Mouse (Mus musculus) midbrain, embryonic 11.5 days (tissue): ENCODE measurements at regions not wholly inside any gene's neighbourhood (a gene's known extent, or its start where the extent isn't known, plus 50 kb on each side); places are given as distances from the start of the nearest gene placed in this dataset.

Source experiments
- ATAC-seq: fragments of 200-750 bp; cut with Nextera tagmentation; 2 replicates; pipeline ENCODE4 v1.8.0; 2017; ENCODE audit warnings: moderate TSS enrichment, moderate library complexity; ENCODE audit not compliant: low FRiP score
- DNase-seq: peaks from one replicate; pipeline ENCODE4 v3.0.0; 2015; ENCODE audit warnings: low spot score; ENCODE audit errors: missing footprints
- H3K27ac ChIP-seq: fragments of 300-500 bp; sonication (generic); 2 replicates; pipeline ENCODE4 v1.5.1; 2014; ENCODE audit warnings: low read depth, low read length
- H3K27me3 ChIP-seq: fragments of 300-500 bp; sonication (generic); 2 replicates; pipeline ENCODE4 v1.6.1; 2014; ENCODE audit warnings: mild to moderate bottlenecking, low read length, moderate library complexity, mixed read lengths; ENCODE audit not compliant: control insufficient read depth, insufficient read depth
- H3K36me3 ChIP-seq: fragments of 300-500 bp; sonication (generic); 2 replicates; pipeline ENCODE4 v1.6.1; 2014; ENCODE audit warnings: mild to moderate bottlenecking, low read length, moderate library complexity, mixed read lengths; ENCODE audit not compliant: control insufficient read depth, insufficient read depth
- H3K4me1 ChIP-seq: fragments of 300-500 bp; sonication (generic); 2 replicates; pipeline ENCODE4 v1.6.1; 2014; ENCODE audit warnings: low read length; ENCODE audit not compliant: control insufficient read depth, insufficient read depth
- H3K4me2 ChIP-seq: fragments of 300-500 bp; sonication (generic); 2 replicates; pipeline ENCODE4 v1.6.1; 2014; ENCODE audit warnings: mild to moderate bottlenecking, moderate library complexity
- H3K4me3 ChIP-seq: fragments of 300-500 bp; sonication (generic); 2 replicates; pipeline ENCODE4 v1.5.1; 2014; ENCODE audit warnings: low read depth, low read length
- H3K9ac ChIP-seq: fragments of 300-500 bp; sonication (generic); 2 replicates; pipeline ENCODE4 v1.6.1; 2014; ENCODE audit warnings: low read length
- H3K9me3 ChIP-seq: fragments of 300-500 bp; sonication (generic); 2 replicates; pipeline ENCODE4 v1.6.1; 2016; ENCODE audit warnings: low read length; ENCODE audit not compliant: control insufficient read depth
- WGBS: fragments of 180-500 bp; shearing (Covaris S2); extraction: QIAGEN DNeasy Blood & Tissue Kit; methylation state at CpG from one replicate; pipeline ENCODE4 v1.1.7; 2014; 5-methylcytosine and 5-hydroxymethylcytosine counted together

GRCm38 (mm10) chr1:63871831-63872230 lies 102.8 kb upstream of the 4933402D24Rik start:
- ATAC-seq, result no peak

DNA sequence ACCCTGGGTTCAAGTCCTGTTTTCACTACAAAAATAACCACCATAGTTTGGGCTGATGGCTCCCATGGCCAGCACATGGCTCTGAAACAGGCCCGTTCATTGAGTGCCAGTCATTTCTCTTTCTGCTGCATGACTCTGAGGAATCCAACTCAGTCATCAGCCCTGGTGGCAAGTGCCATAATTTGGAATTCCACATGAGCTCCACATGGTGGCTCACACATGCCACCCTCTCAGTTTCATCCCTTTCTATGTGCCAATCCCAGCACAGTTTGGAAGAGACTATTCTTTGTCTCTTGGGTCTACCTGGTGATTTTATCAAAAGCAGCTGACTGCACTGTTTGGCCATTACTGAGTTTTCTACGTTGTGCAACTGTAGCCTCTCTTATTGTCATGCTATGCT lies 100.3 kb upstream of the 4933402D24Rik start:
- ATAC-seq (no peak), DNase-seq (no peak)
- H3K4me3 ChIP-seq, result no peak overlapping the region
- H3K27ac ChIP-seq, result no peak overlapping the region
- H3K4me2 ChIP-seq, result no peak overlapping the region
- H3K36me3 ChIP-seq, result no peaks in the 10 kb centered on the region
- 96% methylated on average over 2 of the region's 2 CpGs for WGBS
- no peaks in the 10 kb centered on the region for H3K4me1 ChIP-seq
- no peaks in the 10 kb centered on the region for H3K27me3 ChIP-seq
- H3K9me3 ChIP-seq, result no peaks in the 10 kb centered on the region
- no peak overlapping the region for H3K9ac ChIP-seq

More at GRCm38 (mm10) chr1:63871831-63872230, 102.8 kb upstream of the 4933402D24Rik start:
- Histone ChIP-seq H3K9me3 (no peaks in the 10 kb centered on the region), H3K4me3 (no peak overlapping the region), H3K4me1 (no peaks in the 10 kb centered on the region), H3K27me3 (no peaks in the 10 kb centered on the region), H3K4me2 (no peak overlapping the region), H3K27ac (no peak overlapping the region), H3K36me3 (no peaks in the 10 kb centered on the region), H3K9ac (no peak overlapping the region)
- DNase-seq, result no peak
- WGBS, result 84% methylated on average over 6 of the region's 6 CpGs

GRCm38 (mm10) chr1:63857933-63858649 lies 89.0 kb upstream of the 4933402D24Rik start:
- Histone ChIP-seq H3K4me2 (no peak overlapping the region), H3K9ac (no peak overlapping the region), H3K4me1 (peaks cover 4% of the 10 kb centered on the region; the same call in 1 of the 2 replicates), H3K27me3 (no peaks in the 10 kb centered on the region), H3K27ac (no peak overlapping the region; the same call in 1 of the 2 replicates), H3K9me3 (no peaks in the 10 kb centered on the region), H3K36me3 (no peaks in the 10 kb centered on the region), H3K4me3 (no peak overlapping the region)
- ATAC-seq (no peak), DNase-seq (no peak)
- WGBS, result 57% methylated on average over 6 of the region's 6 CpGs

- no peak overlapping the region for H3K4me2 ChIP-seq
- no peaks in the 10 kb centered on the region for H3K27me3 ChIP-seq
- ATAC-seq, result no peak
- no peak overlapping the region; the same call in 1 of the 2 replicates for H3K27ac ChIP-seq
- no peak overlapping the region for H3K9ac ChIP-seq
- H3K4me1 ChIP-seq, result peaks cover 4% of the 10 kb centered on the region; the same call in 1 of the 2 replicates
- H3K4me3 ChIP-seq, result no peak overlapping the region
- no peaks in the 10 kb centered on the region for H3K9me3 ChIP-seq
- 88% methylated on average over 5 of the region's 5 CpGs for WGBS
- no peak for DNase-seq
- H3K36me3 ChIP-seq, result no peaks in the 10 kb centered on the region
These were observed 88.4 kb upstream of the 4933402D24Rik start for GRCm38 (mm10) chr1:63857468-63857867.

- DNase-seq (no peak), ATAC-seq (no peak)
- no peaks in the 10 kb centered on the region for H3K9me3 ChIP-seq
- H3K27me3 ChIP-seq, result no peaks in the 10 kb centered on the region
- H3K4me2 ChIP-seq, result no peak overlapping the region
- 83% methylated on average over 2 of the region's 2 CpGs for WGBS
- H3K9ac ChIP-seq, result no peak overlapping the region
- peaks cover 4% of the 10 kb centered on the region; the same call in 1 of the 2 replicates for H3K4me1 ChIP-seq
- no peaks in the 10 kb centered on the region for H3K36me3 ChIP-seq
- H3K27ac ChIP-seq, result no peak overlapping the region
- no peak overlapping the region for H3K4me3 ChIP-seq
These were observed 87.3 kb upstream of the 4933402D24Rik start for GRCm38 (mm10) chr1:63856366-63856765.

DNA sequence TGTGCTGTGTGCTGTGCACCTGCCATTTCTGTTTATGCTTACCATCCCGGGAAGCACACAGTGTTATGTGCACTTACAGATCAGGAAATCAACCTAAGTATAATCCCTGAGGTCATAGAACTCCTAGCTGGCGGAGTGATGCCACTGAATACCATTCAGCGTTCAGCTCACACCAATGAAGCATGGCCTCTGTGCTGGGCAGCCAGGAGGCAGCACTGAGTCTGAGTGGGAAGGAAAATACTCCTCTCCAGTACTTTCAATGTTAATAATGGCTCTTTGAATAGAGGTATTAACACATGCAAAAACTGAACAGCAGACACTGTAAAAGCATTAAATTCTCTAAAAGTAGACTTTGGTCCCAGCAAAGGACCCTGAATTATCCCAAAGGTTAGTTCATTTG lies 85.7 kb upstream of the 4933402D24Rik start:
- Histone ChIP-seq H3K4me3 (no peak overlapping the region), H3K27me3 (no peaks in the 10 kb centered on the region), H3K9ac (no peak overlapping the region), H3K36me3 (no peaks in the 10 kb centered on the region), H3K4me2 (no peak overlapping the region), H3K9me3 (no peaks in the 10 kb centered on the region), H3K27ac (no peak overlapping the region), H3K4me1 (peaks cover 4% of the 10 kb centered on the region; the same call in 1 of the 2 replicates)
- DNase-seq (no peak), ATAC-seq (no peak)
- WGBS, result 71% methylated on average over 3 of the region's 3 CpGs

DNA sequence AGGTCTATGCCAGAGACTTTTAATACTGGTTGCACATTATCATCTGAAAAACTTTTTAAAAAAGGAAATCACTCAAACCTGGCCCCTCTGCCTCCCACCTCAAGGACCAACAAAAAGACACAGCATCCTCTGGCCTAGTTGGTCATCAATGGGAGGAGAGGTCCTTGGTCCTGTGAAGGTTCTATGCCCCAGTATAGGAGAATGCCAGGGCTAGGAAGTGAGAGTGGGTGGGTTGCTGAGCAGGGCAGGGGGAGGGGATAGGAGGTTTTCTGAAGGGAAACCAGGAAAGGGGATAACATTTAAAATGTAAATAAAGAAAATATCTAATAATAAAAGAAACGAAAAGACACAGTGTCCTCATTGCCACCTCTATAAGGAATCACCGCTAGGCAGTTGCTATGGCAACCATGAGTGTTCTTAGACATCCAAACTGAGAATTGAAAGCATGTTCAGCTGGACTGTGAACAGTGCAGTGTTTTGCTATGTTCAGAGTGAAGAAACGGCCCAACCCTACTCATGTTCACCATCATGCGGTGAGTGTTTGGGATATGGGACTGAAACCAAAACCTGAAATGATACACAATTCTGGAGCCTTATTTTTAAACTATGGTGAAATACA lies 82.5 kb upstream of the 4933402D24Rik start:
- H3K9ac ChIP-seq, result no peak overlapping the region
- no peak overlapping the region for H3K27ac ChIP-seq
- H3K4me3 ChIP-seq, result no peak overlapping the region
- no peaks in the 10 kb centered on the region for H3K36me3 ChIP-seq
- no peaks in the 10 kb centered on the region for H3K27me3 ChIP-seq
- ATAC-seq (no peak), DNase-seq (no peak)
- 67% methylated on average over 4 of the region's 4 CpGs for WGBS
- no peaks in the 10 kb centered on the region for H3K9me3 ChIP-seq
- H3K4me1 ChIP-seq, result no peaks in the 10 kb centered on the region
- H3K4me2 ChIP-seq, result no peak overlapping the region

GRCm38 (mm10) chr1:63850262-63850661 lies 81.2 kb upstream of the 4933402D24Rik start:
- no peaks in the 10 kb centered on the region for H3K36me3 ChIP-seq
- H3K27ac ChIP-seq, result no peak overlapping the region
- no peak overlapping the region for H3K4me3 ChIP-seq
- H3K4me2 ChIP-seq, result no peak overlapping the region
- no peak for ATAC-seq
- H3K9me3 ChIP-seq, result no peaks in the 10 kb centered on the region
- no peaks in the 10 kb centered on the region for H3K4me1 ChIP-seq
- H3K9ac ChIP-seq, result no peak overlapping the region
- no peak for DNase-seq
- 87% methylated on average over 3 of the region's 3 CpGs for WGBS
- no peaks in the 10 kb centered on the region for H3K27me3 ChIP-seq

DNA sequence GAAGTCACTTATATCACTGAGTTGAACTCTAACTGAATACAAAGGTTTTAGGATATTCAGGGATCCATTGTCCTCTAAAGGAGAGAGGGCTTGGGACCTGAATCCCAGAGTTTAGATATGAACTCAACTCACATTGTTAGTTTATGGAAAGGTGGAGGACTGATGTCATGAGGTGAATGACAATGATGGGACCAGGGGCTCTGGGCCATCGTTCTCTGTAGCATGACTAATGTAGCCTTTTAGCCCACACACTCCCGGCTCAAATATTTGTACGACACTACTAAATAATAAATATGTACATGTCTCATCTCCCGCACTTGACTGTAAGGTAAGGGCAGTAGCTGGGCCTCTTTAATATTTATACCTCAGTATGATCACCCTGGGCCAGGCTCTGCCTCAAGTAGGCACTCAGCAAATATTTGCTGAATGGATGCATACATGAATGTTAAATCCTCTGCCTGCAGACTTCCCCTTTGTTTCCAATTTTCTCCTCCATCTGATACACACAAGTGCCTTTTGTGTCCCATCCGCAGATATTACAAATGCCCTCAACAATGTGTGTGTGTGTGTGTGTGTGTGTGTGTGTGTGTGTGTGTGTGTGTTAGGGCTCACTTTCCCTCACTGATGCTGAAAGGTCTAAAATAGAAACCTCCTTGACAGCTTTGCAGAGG lies 59.2 kb upstream of the 4933402D24Rik start:
- Histone ChIP-seq H3K27ac (no peak overlapping the region; the same call in 1 of the 2 replicates), H3K4me1 (peaks cover 4% of the 10 kb centered on the region; the same call in 1 of the 2 replicates), H3K9me3 (no peaks in the 10 kb centered on the region), H3K9ac (no peak overlapping the region), H3K4me2 (no peak overlapping the region), H3K4me3 (no peak overlapping the region), H3K36me3 (no peaks in the 10 kb centered on the region), H3K27me3 (no peaks in the 10 kb centered on the region)
- peak; percentile 82 for ATAC-seq
- WGBS, result 61% methylated on average over 5 of the region's 5 CpGs
- DNase-seq, result peak; percentile 88
